Mouse (Mus musculus): ENCODE results near the gene Thada. TPM values are rescaled to one million over a fixed set of nuclear protein-coding genes. Genes with fewer than 3 reads are reported as not detected.

Thada gene
- polyA plus RNA-seq, 1 experiment from 2014 or later, result 15.8 TPM

DNA sequence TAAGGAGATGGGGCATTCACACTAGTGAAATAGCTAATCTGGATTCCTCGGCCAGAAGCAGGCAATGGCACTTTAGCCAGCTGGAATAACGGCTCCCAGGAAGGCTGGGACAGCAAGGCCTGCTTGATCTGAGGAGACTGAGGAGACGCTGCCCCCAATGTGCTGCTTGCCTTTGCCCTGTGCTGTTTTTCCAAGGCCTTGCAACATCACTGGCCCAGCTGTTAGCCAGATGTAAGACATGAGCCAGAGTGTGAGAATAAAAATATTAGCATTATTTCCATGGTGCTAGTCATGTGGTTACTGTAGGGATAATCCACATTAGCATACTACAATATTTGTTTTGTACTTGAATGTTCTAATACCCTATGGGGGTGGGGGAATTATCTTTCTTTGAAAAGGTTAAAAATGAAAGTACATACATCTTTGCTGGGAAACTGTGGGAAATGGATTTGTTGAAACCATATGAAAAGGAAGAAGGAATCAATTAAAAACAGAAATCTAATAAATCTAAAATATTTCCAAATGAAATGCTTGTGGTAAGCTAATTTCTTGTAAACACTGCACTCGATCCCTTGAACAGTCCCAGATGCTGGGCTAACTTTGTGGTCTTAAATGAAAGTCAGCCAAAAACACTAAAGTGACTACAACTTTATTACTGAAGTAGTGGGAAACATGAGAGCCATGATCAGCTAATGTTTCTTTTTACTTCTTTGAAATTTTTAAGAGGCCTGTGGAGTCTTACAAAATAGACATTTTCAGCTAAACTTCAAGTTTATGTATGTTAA lies 43.8 kb downstream of the Thada start:
- WGBS, result 72% methylated on average over 4 of the region's 4 CpGs
- Histone ChIP-seq H3K4me1 (ENCODE audit: control insufficient read depth, insufficient read depth, low read length) (peaks cover 6% of the 10 kb centered on the region; the same call in 1 of the 2 replicates), H3K9me3 (ENCODE audit: control insufficient read depth, low read length) (no peaks in the 10 kb centered on the region; the same call in 1 of the 2 replicates), H3K9ac (ENCODE audit: low read depth, low read length) (no peak overlapping the region), H3K27ac (ENCODE audit: low read depth, low read length) (no peak overlapping the region), H3K36me3 (ENCODE audit: control insufficient read depth, insufficient read depth, low read length) (peaks cover 44% of the 10 kb centered on the region), H3K27me3 (ENCODE audit: control insufficient read depth, insufficient read depth, low read length) (no peaks in the 10 kb centered on the region), H3K4me3 (ENCODE audit: low read length) (no peak overlapping the region), H3K4me2 (replicated peaks; ENCODE audit: low read depth, low read length) (no peak overlapping the region)
- ATAC-seq (ENCODE audit: low FRiP score, low TSS enrichment), result no peak

GRCm38 (mm10) chr17:84421042-84421441 lies 45.0 kb downstream of the Thada start:
- Histone ChIP-seq H3K4me1 (ENCODE audit: control insufficient read depth, insufficient read depth, low read length) (peaks cover 6% of the 10 kb centered on the region; the same call in 1 of the 2 replicates), H3K4me3 (ENCODE audit: low read length) (no peak overlapping the region), H3K4me2 (replicated peaks; ENCODE audit: low read depth, low read length) (no peak overlapping the region), H3K27ac (ENCODE audit: low read depth, low read length) (no peak overlapping the region), H3K27me3 (ENCODE audit: control insufficient read depth, insufficient read depth, low read length) (no peaks in the 10 kb centered on the region), H3K36me3 (ENCODE audit: control insufficient read depth, insufficient read depth, low read length) (peaks cover 34% of the 10 kb centered on the region), H3K9me3 (ENCODE audit: control insufficient read depth, low read length) (no peaks in the 10 kb centered on the region; the same call in 1 of the 2 replicates), H3K9ac (ENCODE audit: low read depth, low read length) (no peak overlapping the region)
- 94% methylated on average over 4 of the region's 4 CpGs for WGBS
- ATAC-seq (ENCODE audit: low FRiP score, low TSS enrichment), result no peak

DNA sequence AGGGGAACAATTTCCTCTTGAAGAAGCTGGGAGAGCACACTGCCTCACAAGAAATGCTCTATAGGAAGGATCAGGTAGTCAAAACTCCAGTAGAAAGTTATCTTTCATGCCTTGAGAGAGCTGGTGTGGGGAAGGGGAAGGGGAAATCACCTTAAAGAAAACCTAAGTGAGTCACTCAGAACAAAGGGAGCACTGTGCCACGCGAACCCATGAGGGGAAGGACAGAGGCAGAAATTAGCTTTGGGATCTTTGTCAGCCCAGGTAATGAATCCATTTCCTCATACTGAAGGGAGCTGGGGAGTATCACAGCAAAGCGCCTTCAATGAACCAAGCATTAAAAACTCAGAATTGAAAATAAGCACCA lies 45.7 kb downstream of the Thada start:
- 69% methylated on average over 3 of the region's 3 CpGs for WGBS
- Histone ChIP-seq H3K4me3 (ENCODE audit: low read length) (no peak overlapping the region), H3K36me3 (ENCODE audit: control insufficient read depth, insufficient read depth, low read length) (peaks cover 32% of the 10 kb centered on the region), H3K4me1 (ENCODE audit: control insufficient read depth, insufficient read depth, low read length) (peaks cover 6% of the 10 kb centered on the region; the same call in 1 of the 2 replicates), H3K4me2 (replicated peaks; ENCODE audit: low read depth, low read length) (0 out of 2 replicates have a peak overlapping the region, but pooled peaks have one; percentile 10), H3K9me3 (ENCODE audit: control insufficient read depth, low read length) (no peaks in the 10 kb centered on the region; the same call in 1 of the 2 replicates), H3K9ac (ENCODE audit: low read depth, low read length) (no peak overlapping the region), H3K27ac (ENCODE audit: low read depth, low read length) (peak overlapping the region; percentile 76), H3K27me3 (ENCODE audit: control insufficient read depth, insufficient read depth, low read length) (no peaks in the 10 kb centered on the region)
- ATAC-seq (ENCODE audit: low FRiP score, low TSS enrichment), result peak; percentile 12; the same call in 1 of the 2 replicates

DNA sequence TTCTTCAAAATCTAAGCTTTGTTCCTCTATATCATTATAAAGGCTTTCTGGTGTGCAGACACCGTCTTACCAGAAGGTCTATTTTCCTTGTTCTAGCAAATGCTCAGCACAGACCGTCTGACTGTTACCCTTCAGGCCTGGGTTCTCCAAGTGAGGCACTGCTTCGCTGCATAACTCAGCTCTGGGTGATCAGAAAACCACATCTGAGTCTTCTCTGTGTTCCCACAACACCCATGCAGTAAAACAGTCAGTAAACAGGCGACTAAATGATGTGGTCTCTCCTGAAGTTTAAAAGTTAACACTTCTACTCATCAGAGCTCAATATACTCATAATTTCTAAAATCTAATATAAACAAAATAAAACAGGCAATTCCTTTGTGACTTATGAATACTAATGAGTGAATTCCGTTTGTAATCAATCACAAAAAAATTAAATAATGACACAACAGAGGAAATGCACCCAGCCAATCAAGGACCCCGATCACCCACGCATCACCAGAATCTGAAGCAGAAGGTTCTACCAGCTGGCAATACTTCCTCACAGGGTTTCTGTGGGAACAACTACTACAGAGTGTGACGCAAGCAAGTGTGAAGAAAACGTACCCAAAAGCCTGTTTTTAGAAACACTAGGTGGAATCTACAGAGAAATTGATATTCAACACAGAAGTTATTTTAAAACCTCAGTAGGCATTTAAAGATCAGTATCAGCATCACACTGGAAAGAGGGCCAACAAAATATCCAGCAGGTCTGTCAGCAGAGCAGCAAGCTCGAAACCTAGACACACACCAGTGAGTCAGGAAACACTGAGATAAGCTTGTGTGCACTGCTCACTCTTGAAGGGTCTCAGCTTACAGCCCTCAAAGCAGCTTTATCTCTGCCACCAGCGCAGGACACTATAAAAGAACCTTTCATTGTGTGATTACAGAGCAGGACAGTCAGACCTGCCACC lies 46.4 kb downstream of the Thada start:
- 64% methylated on average over 11 of the region's 11 CpGs for WGBS
- H3K9ac ChIP-seq (ENCODE audit: low read depth, low read length), result no peak overlapping the region
- peak; percentile 68; the same call in 1 of the 2 replicates for ATAC-seq (ENCODE audit: low FRiP score, low TSS enrichment)
- H3K4me1 ChIP-seq (ENCODE audit: control insufficient read depth, insufficient read depth, low read length), result peaks cover 6% of the 10 kb centered on the region; the same call in 1 of the 2 replicates
- 0 out of 2 replicates have a peak overlapping the region, but pooled peaks have one; percentile 10 for H3K4me2 ChIP-seq (replicated peaks; ENCODE audit: low read depth, low read length)
- H3K36me3 ChIP-seq (ENCODE audit: control insufficient read depth, insufficient read depth, low read length), result peaks cover 29% of the 10 kb centered on the region
- H3K27me3 ChIP-seq (ENCODE audit: control insufficient read depth, insufficient read depth, low read length), result no peaks in the 10 kb centered on the region
- H3K27ac ChIP-seq (ENCODE audit: low read depth, low read length), result peak overlapping the region; percentile 76
- H3K9me3 ChIP-seq (ENCODE audit: control insufficient read depth, low read length), result no peaks in the 10 kb centered on the region; the same call in 1 of the 2 replicates
- H3K4me3 ChIP-seq (ENCODE audit: low read length), result no peak overlapping the region

GRCm38 (mm10) chr17:84415936-84416335 lies 50.1 kb downstream of the Thada start:
- no peak for ATAC-seq (ENCODE audit: low FRiP score, low TSS enrichment)
- Histone ChIP-seq H3K9me3 (ENCODE audit: control insufficient read depth, low read length) (no peaks in the 10 kb centered on the region; the same call in 1 of the 2 replicates), H3K4me2 (replicated peaks; ENCODE audit: low read depth, low read length) (no peak overlapping the region), H3K27ac (ENCODE audit: low read depth, low read length) (no peak overlapping the region), H3K4me1 (ENCODE audit: control insufficient read depth, insufficient read depth, low read length) (peaks cover 6% of the 10 kb centered on the region; the same call in 1 of the 2 replicates), H3K27me3 (ENCODE audit: control insufficient read depth, insufficient read depth, low read length) (no peaks in the 10 kb centered on the region), H3K4me3 (ENCODE audit: low read length) (no peak overlapping the region), H3K36me3 (ENCODE audit: control insufficient read depth, insufficient read depth, low read length) (peaks cover 14% of the 10 kb centered on the region; the same call in 1 of the 2 replicates), H3K9ac (ENCODE audit: low read depth, low read length) (no peak overlapping the region)
- 74% methylated on average over 3 of the region's 3 CpGs for WGBS

DNA sequence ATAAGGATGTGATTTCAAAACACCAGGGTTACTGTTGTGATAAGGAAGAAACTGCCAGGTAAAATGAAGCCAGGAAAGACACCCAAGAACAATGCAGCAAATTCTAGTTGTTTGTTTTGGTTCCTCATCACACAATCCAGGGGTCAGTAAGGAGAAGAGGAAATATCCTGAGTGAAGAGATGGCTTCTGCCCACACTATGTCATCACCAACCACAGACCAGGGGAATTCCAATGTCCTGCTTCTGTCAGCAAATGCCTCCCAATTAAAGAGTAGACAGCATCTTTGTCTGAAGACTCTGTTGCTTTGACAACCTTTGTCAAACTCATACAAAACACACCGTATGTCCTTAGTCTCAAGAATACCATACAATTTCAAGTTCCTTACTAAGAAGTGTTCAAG lies 57.3 kb downstream of the Thada start:
- peaks cover 11% of the 10 kb centered on the region; the same call in 1 of the 2 replicates for H3K36me3 ChIP-seq (ENCODE audit: control insufficient read depth, insufficient read depth, low read length)
- no peaks in the 10 kb centered on the region for H3K27me3 ChIP-seq (ENCODE audit: control insufficient read depth, insufficient read depth, low read length)
- no peak overlapping the region for H3K4me2 ChIP-seq (replicated peaks; ENCODE audit: low read depth, low read length)
- no peak overlapping the region for H3K27ac ChIP-seq (ENCODE audit: low read depth, low read length)
- no peak overlapping the region for H3K4me3 ChIP-seq (ENCODE audit: low read length)
- ATAC-seq (ENCODE audit: low FRiP score, low TSS enrichment), result no peak
- WGBS, result 88% methylated on average over 1 of the region's 1 CpGs
- H3K4me1 ChIP-seq (ENCODE audit: control insufficient read depth, insufficient read depth, low read length), result no peaks in the 10 kb centered on the region
- H3K9me3 ChIP-seq (ENCODE audit: control insufficient read depth, low read length), result no peaks in the 10 kb centered on the region
- no peak overlapping the region for H3K9ac ChIP-seq (ENCODE audit: low read depth, low read length)

GRCm38 (mm10) chr17:84405616-84406015 lies 60.4 kb downstream of the Thada start:
- H3K27ac ChIP-seq (ENCODE audit: low read depth, low read length), result no peak overlapping the region
- H3K4me2 ChIP-seq (replicated peaks; ENCODE audit: low read depth, low read length), result no peak overlapping the region
- 89% methylated on average over 6 of the region's 6 CpGs for WGBS
- no peaks in the 10 kb centered on the region for H3K27me3 ChIP-seq (ENCODE audit: control insufficient read depth, insufficient read depth, low read length)
- no peak for ATAC-seq (ENCODE audit: low FRiP score, low TSS enrichment)
- H3K9ac ChIP-seq (ENCODE audit: low read depth, low read length), result no peak overlapping the region
- H3K9me3 ChIP-seq (ENCODE audit: control insufficient read depth, low read length), result no peaks in the 10 kb centered on the region
- no peaks in the 10 kb centered on the region for H3K4me1 ChIP-seq (ENCODE audit: control insufficient read depth, insufficient read depth, low read length)
- no peak overlapping the region for H3K4me3 ChIP-seq (ENCODE audit: low read length)
- H3K36me3 ChIP-seq (ENCODE audit: control insufficient read depth, insufficient read depth, low read length), result 0 out of 2 replicates have a peak, but pooled peaks cover 5% of the 10 kb centered on the region

DNA sequence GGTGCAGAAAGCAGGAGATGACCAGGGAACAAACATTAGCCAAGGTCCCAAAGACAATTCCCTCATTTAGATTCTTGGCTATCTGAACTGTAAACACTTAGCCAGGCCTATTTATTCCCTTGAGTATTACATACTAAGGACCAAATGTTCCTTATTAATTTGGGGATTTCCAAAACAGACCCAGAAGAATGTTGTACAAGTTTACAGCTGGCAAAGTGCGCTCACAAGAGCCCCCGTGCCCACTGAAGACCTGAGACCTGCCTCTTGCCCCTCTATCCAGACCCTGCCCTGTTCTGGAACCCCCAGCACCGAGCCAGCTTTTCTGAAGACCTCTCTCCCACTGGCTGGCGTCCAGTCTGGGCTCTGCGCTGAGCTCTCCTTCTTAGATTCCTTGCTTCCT lies 64.2 kb downstream of the Thada start:
- no peaks in the 10 kb centered on the region for H3K27me3 ChIP-seq (ENCODE audit: control insufficient read depth, insufficient read depth, low read length)
- no peak for ATAC-seq (ENCODE audit: low FRiP score, low TSS enrichment)
- no peak overlapping the region for H3K4me2 ChIP-seq (replicated peaks; ENCODE audit: low read depth, low read length)
- WGBS, result 91% methylated on average over 5 of the region's 5 CpGs
- H3K4me3 ChIP-seq (ENCODE audit: low read length), result no peak overlapping the region
- H3K27ac ChIP-seq (ENCODE audit: low read depth, low read length), result no peak overlapping the region
- peaks cover 16% of the 10 kb centered on the region; the same call in 1 of the 2 replicates for H3K36me3 ChIP-seq (ENCODE audit: control insufficient read depth, insufficient read depth, low read length)
- no peaks in the 10 kb centered on the region for H3K4me1 ChIP-seq (ENCODE audit: control insufficient read depth, insufficient read depth, low read length)
- no peak overlapping the region for H3K9ac ChIP-seq (ENCODE audit: low read depth, low read length)
- no peaks in the 10 kb centered on the region for H3K9me3 ChIP-seq (ENCODE audit: control insufficient read depth, low read length)
